Mouse (Mus musculus) liver, embryonic 16.5 days (tissue): ENCODE measurements around the gene Metap1d. TPM values are rescaled to one million over a fixed set of nuclear protein-coding genes. Genes with fewer than 3 reads are reported as not detected.

ENCODE experiments used
- ATAC-seq: fragments of 200-750 bp; cut with Nextera tagmentation; 2 replicates; pipeline ENCODE4 v1.8.0; 2017; ENCODE audit warnings: low read depth, mild to moderate bottlenecking, moderate number of reproducible peaks, moderate library complexity
- H3K27ac ChIP-seq: fragments of 300-500 bp; sonication (generic); 2 replicates; pipeline ENCODE4 v1.5.1; 2014; ENCODE audit warnings: mild to moderate bottlenecking, low read length
- H3K27me3 ChIP-seq: fragments of 300-500 bp; sonication (generic); 2 replicates; pipeline ENCODE4 v1.6.1; 2014; ENCODE audit warnings: low read depth, low read length, mixed read lengths; ENCODE audit not compliant: control insufficient read depth, insufficient read depth
- H3K36me3 ChIP-seq: fragments of 300-500 bp; sonication (generic); 2 replicates; pipeline ENCODE4 v1.6.1; 2014; ENCODE audit warnings: mild to moderate bottlenecking; ENCODE audit not compliant: control insufficient read depth, insufficient read depth
- H3K4me1 ChIP-seq: fragments of 300-500 bp; sonication (generic); 2 replicates; pipeline ENCODE4 v1.6.1; 2014; ENCODE audit warnings: low read depth, low read length, mixed read lengths; ENCODE audit not compliant: control insufficient read depth
- H3K4me2 ChIP-seq: fragments of 300-500 bp; sonication (generic); 2 replicates; pipeline ENCODE4 v1.6.1; 2014; ENCODE audit warnings: low read depth, low read length, mixed read lengths
- H3K4me3 ChIP-seq: fragments of 300-500 bp; sonication (generic); 2 replicates; pipeline ENCODE4 v1.5.1; 2014; ENCODE audit warnings: low read depth, mild to moderate bottlenecking, low read length
- H3K9ac ChIP-seq: fragments of 300-500 bp; sonication (generic); 2 replicates; pipeline ENCODE4 v1.6.1; 2014; ENCODE audit warnings: low read depth, low read length
- H3K9me3 ChIP-seq: fragments of 300-500 bp; sonication (generic); replicated peaks from 2 replicates; pipeline ENCODE4 v1.6.1; 2016; ENCODE audit warnings: low read length; ENCODE audit not compliant: control insufficient read depth
- WGBS: fragments of 180-500 bp; shearing (Covaris S2); extraction: QIAGEN DNeasy Blood & Tissue Kit; methylation state at CpG from one replicate; pipeline ENCODE4 v1.1.7; 2014; ENCODE audit not compliant: insufficient replicate concordance; 5-methylcytosine and 5-hydroxymethylcytosine counted together
- polyA plus RNA-seq: library from polyadenylated mRNA; unstranded; fragments of >200 nt; fragmentation: Nextera tagmentation; extraction: Ambion mirVana; gene quantifications from 2 replicates; pipeline ENCODE4 v1.2.1, GENCODE M21; 2015

The Metap1d gene
- 22.8 and 24.9 TPM in 2 replicates for polyA plus RNA-seq

DNA sequence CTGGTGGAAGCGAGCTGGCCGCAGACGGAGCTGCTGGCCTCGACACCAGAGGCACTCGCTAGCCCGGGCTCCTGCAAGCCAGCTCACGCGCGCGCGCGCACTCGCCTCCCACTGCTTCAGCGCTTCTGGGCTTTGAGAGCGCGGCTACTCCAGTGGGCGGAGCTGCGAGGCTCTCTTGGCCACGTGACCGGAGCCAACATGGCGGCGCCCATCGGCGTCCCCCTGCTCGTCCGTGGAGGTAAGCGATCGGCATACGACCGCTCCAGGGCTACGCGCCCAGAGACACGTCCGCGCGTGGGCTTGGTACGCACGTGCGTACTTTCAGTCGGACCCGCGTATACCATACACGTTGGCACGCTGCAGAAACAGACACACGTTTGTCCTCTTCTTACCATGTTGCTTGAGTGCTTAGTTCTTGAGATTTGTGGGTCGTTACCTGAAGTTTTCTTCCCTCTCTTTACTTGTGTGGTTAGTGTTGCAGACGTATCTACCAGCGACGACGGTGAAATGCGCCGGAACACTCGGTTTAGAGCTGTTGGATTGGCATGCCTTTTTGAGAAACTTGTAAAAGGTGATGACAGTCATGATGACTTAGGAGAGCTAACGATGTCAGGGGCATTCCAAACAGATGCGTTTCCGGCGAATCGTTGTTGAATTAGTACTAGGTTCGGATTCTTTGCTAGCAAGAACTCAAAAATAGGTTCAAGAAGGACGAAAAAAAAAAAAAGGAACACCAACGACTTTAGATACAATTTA is at the start of gene Metap1d:
Gene Metap1d (plus strand): TSS at position 116 of the 756 bp plus-strand sequence.
- WGBS, result under 1% methylated on average over 61 of the region's 61 CpGs
- Histone ChIP-seq H3K4me2 (peak within 1 kb of the TSS; percentile 89), H3K9ac (peak within 1 kb of the TSS; percentile 75), H3K27ac (peak within 1 kb of the TSS; percentile 86), H3K4me1 (peaks cover 15% of the 10 kb centered on the region), H3K27me3 (peaks cover 2% of the 10 kb centered on the region; the same call in 1 of the 2 replicates), H3K4me3 (peak within 1 kb of the TSS; percentile 83), H3K36me3 (no peaks in the 10 kb centered on the region), H3K9me3 (no peaks in the 10 kb centered on the region)
- ATAC-seq, result peak; percentile 95

DNA sequence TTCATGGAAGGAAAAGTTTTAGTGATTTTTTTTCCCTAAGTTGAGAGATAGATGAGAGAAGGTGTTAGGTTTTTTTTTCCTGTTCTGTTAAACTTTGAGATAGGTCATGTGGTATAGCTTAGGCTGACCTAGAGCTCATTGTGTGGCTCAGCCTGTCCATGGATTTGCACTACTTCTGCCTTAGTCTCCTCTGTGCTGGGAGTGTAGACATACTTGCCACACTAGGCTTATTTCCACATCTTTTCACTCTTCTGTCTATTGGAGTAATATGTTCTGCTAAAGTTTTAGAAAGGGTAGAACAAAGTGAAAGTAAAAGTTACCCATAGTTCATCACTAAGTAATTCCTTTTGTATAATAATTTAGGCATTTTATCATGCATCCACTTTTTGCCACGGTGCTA is 47.5 kb upstream of the Metap1d start:
- no peak for ATAC-seq
- Histone ChIP-seq H3K9me3 (no peaks in the 10 kb centered on the region), H3K9ac (no peak overlapping the region), H3K36me3 (no peaks in the 10 kb centered on the region; the same call in 1 of the 2 replicates), H3K27ac (no peak overlapping the region), H3K4me3 (no peak overlapping the region), H3K27me3 (no peaks in the 10 kb centered on the region), H3K4me2 (no peak overlapping the region), H3K4me1 (no peaks in the 10 kb centered on the region)
- WGBS, result 84% methylated on average over 1 of the region's 1 CpGs

DNA sequence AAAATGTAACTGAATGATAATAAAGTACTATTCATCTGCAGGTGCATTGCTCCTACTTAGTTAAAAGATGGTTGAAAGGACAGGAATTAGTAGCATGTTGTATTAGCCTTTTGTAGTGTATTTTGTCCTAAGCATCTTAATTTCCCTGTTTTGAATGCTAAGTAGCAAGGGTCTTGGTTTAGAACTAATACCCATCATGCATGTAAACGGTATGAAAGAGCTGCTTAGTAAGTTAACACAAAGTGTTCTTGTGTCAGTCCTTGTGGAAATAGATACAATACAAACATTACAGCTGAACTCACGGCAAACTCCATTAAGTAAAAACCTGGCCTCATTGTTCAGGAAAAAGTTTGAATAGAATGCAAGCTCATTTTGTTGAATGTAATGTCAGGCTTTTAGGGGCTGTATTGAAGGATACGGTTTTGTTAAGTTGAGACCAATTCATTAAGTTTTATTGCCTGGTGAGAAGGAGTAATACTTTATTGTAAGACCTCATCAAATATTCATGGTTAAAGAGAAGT is 34.3 kb upstream of the Metap1d start:
- no peaks in the 10 kb centered on the region for H3K27me3 ChIP-seq
- H3K27ac ChIP-seq, result no peak overlapping the region
- H3K4me3 ChIP-seq, result no peak overlapping the region
- no peak for ATAC-seq
- H3K4me1 ChIP-seq, result no peaks in the 10 kb centered on the region
- no peaks in the 10 kb centered on the region for H3K9me3 ChIP-seq
- 82% methylated on average over 3 of the region's 3 CpGs for WGBS
- no peak overlapping the region for H3K9ac ChIP-seq
- peaks cover 20% of the 10 kb centered on the region; the same call in 1 of the 2 replicates for H3K36me3 ChIP-seq
- H3K4me2 ChIP-seq, result no peak overlapping the region

DNA sequence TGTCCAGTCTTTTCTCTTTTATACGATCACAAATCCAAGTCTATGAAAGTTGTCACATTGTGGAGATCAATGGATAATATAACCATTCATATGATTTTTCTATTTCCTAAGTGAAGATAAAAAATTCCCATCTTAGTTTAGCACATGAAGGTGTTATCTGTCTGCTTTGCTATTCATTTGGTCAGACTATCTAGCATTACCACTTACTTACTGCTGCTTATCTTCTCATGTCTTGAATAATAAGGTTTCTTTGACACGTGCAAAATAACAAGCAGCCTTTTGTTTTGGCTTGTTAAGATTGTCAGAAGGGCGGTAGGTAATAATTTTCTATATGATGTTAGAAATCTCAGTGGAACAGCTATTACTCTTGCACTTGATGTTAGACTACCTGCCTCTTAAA is 33.7 kb upstream of the Metap1d start:
- no peak for ATAC-seq
- H3K36me3 ChIP-seq, result peaks cover 24% of the 10 kb centered on the region; the same call in 1 of the 2 replicates
- WGBS, result 35% methylated on average over 3 of the region's 3 CpGs
- H3K9ac ChIP-seq, result no peak overlapping the region
- no peak overlapping the region for H3K4me3 ChIP-seq
- H3K9me3 ChIP-seq, result no peaks in the 10 kb centered on the region
- H3K4me1 ChIP-seq, result peaks cover 3% of the 10 kb centered on the region
- H3K27me3 ChIP-seq, result no peaks in the 10 kb centered on the region
- H3K27ac ChIP-seq, result no peak overlapping the region
- H3K4me2 ChIP-seq, result no peak overlapping the region

DNA sequence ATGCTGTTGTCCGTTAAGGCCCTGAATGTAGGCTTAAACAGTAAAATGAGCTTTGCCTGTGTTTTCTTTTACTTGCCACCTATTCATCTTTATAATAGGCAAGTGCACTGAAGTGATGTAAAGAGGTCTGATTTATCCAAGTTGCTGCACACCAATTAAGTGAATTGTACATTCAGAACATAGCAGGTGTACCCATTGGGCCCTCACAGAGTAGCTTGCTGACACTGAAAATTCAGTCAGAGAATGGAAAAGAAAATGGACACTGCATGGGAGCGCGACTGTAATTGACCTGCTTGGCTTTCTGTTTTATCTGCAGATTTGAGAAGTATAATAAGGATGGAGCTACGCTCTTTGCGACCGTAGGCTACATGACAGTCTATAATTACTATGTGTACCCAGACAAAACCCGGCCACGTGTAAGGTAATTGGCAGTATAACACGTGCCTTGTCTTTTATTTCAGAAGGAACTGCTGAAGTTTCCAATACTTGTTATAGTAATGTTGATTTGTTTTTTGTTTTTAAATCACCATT is 32.1 kb upstream of the Metap1d start:
- Histone ChIP-seq H3K4me3 (no peak overlapping the region), H3K36me3 (peaks cover 25% of the 10 kb centered on the region; the same call in 1 of the 2 replicates), H3K4me1 (peaks cover 5% of the 10 kb centered on the region), H3K9me3 (no peaks in the 10 kb centered on the region), H3K9ac (no peak overlapping the region), H3K27ac (no peak overlapping the region), H3K4me2 (no peak overlapping the region), H3K27me3 (no peaks in the 10 kb centered on the region)
- WGBS, result 91% methylated on average over 9 of the region's 9 CpGs
- ATAC-seq, result no peak

DNA sequence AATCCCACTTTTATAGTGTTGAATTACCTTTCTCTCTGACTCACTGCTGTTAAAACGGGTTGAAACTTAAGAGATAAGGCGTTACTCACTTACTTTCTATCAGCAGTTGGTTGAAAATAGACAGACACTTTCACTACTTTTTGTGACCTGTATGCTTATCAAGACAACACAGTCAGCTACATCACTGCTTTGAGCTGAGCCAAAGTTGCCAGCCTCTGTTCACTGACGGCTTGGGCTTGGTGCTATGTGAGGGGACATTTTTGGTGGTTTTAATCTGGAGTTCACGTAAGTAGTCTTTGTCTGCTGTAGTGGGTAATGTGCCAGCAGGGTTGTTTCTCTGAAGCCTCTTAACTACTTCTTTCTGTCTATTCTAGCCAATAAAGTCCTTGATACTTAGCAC is 28.5 kb upstream of the Metap1d start:
- Histone ChIP-seq H3K4me1 (peaks cover 5% of the 10 kb centered on the region), H3K27me3 (no peaks in the 10 kb centered on the region), H3K4me2 (no peak overlapping the region), H3K27ac (no peak overlapping the region), H3K9ac (no peak overlapping the region), H3K36me3 (peaks cover 34% of the 10 kb centered on the region), H3K9me3 (no peaks in the 10 kb centered on the region), H3K4me3 (no peak overlapping the region)
- WGBS, result 29% methylated on average over 4 of the region's 4 CpGs
- ATAC-seq, result peak; percentile 61

DNA sequence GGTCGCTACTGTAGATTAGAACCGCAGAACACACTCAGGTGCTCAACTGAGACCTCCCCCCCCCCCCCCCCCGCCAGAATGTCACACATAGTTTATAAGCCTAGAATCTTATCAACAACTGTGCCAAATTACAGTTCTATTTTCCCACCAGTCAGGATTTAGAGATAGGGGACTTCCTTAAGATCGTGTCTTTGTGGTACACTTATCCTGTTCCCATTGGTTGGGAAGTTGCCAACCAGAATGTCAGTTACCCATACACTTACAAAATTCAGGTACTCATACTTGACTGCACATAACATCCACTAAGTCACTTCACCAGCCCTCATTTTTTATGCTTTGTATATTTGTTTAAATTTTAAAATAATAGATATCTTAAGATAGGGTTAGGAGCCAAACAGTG is 17.6 kb upstream of the Metap1d start:
- no peak overlapping the region for H3K27ac ChIP-seq
- H3K4me3 ChIP-seq, result no peak overlapping the region
- 55% methylated on average over 4 of the region's 4 CpGs for WGBS
- no peak overlapping the region for H3K9ac ChIP-seq
- no peak overlapping the region for H3K4me2 ChIP-seq
- no peaks in the 10 kb centered on the region for H3K9me3 ChIP-seq
- no peaks in the 10 kb centered on the region for H3K4me1 ChIP-seq
- H3K27me3 ChIP-seq, result no peaks in the 10 kb centered on the region
- H3K36me3 ChIP-seq, result peaks cover 30% of the 10 kb centered on the region
- no peak for ATAC-seq

DNA sequence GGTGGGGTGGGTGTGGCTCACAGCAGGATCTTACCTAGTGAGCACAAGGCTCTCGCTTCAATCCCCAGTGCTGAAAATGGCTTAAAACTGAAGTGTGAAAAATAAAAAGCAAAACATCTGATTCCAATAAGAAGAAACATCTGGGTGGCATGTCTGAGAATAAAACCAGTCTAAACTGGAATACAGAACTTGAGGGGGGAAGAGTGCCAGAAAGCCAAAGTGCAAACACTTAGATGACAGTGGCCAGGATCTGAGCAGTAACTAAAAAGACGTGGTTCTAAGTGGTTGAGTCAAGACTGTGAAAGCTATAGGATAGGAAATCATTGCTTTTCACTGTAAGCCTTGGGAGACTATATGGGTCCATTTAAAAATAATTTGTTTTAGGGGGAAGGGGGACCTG is 9.7 kb upstream of the Metap1d start:
- Histone ChIP-seq H3K27me3 (peaks cover 5% of the 10 kb centered on the region; the same call in 1 of the 2 replicates), H3K9ac (no peak overlapping the region), H3K4me1 (peaks cover 5% of the 10 kb centered on the region), H3K27ac (no peak overlapping the region), H3K9me3 (no peaks in the 10 kb centered on the region), H3K4me2 (no peak overlapping the region), H3K36me3 (peaks cover 13% of the 10 kb centered on the region), H3K4me3 (no peak overlapping the region)
- ATAC-seq, result no peak
- WGBS, result 43% methylated on average over 2 of the region's 2 CpGs
